Mouse (Mus musculus) cerebellum, adult (tissue): ENCODE results near the gene Trip10.
A peak's percentile ranks its signal among the peaks of the same experiment; 100 is the strongest.

Source experiments
- ATAC-seq: cut with Nextera tagmentation; 2 replicates; pipeline ENCODE4 v1.9.2; 2017; ENCODE audit warnings: mild to moderate bottlenecking, moderate library complexity, mixed read lengths; ENCODE audit not compliant: insufficient number of reproducible peaks, low FRiP score, low TSS enrichment

Trip10 gene

GRCm38 (mm10) chr17:57234254-57234928 lies 14.9 kb upstream of the Trip10 start:
- no peak for ATAC-seq

- no peak for ATAC-seq
Measured at GRCm38 (mm10) chr17:57235803-57236202, 13.5 kb upstream of the Trip10 start.

- no peak for ATAC-seq
Measured at GRCm38 (mm10) chr17:57237181-57237580, 12.1 kb upstream of the Trip10 start.

- ATAC-seq: no peak
Measured at GRCm38 (mm10) chr17:57243650-57244370, 5.4 kb upstream of the Trip10 start.

GRCm38 (mm10) chr17:57245311-57245929 lies 3.8 kb upstream of the Trip10 start:
- no peak for ATAC-seq

- no peak for ATAC-seq
Measured at GRCm38 (mm10) chr17:57246663-57247392, 2.4 kb upstream of the Trip10 start.

- ATAC-seq: peak; percentile 92
Measured at GRCm38 (mm10) chr17:57247393-57248200, 1.7 kb upstream of the Trip10 start.

- peak; percentile 65 for ATAC-seq
Measured at GRCm38 (mm10) chr17:57248201-57248699, 1.0 kb upstream of the Trip10 start, which contains the start of gene Gpr108. Gpr108 (minus strand) TSS chr17:57248446.

- no peak for ATAC-seq
Measured at GRCm38 (mm10) chr17:57248771-57249170, 484 bp upstream of the Trip10 start.

GRCm38 (mm10) chr17:57250461-57251160 lies 1.4 kb downstream of the Trip10 start:
- no peak for ATAC-seq

GRCm38 (mm10) chr17:57251431-57251830 lies 2.2 kb downstream of the Trip10 start:
- ATAC-seq: no peak

- no peak for ATAC-seq
Measured at GRCm38 (mm10) chr17:57253306-57253705, 4.1 kb downstream of the Trip10 start.

GRCm38 (mm10) chr17:57255354-57255753 lies 6.1 kb downstream of the Trip10 start:
- ATAC-seq: no peak

- no peak for ATAC-seq
Measured at GRCm38 (mm10) chr17:57256921-57257485, 7.7 kb downstream of the Trip10 start.

GRCm38 (mm10) chr17:57258191-57258590 lies 8.9 kb downstream of the Trip10 start:
- ATAC-seq: no peak

- no peak for ATAC-seq
Measured at GRCm38 (mm10) chr17:57259742-57260141, 10.5 kb downstream of the Trip10 start.

GRCm38 (mm10) chr17:57260351-57260750 lies 11.1 kb downstream of the Trip10 start:
- no peak for ATAC-seq

- ATAC-seq: no peak
Measured at GRCm38 (mm10) chr17:57261286-57261685, 12.0 kb downstream of the Trip10 start.

- no peak for ATAC-seq
Measured at GRCm38 (mm10) chr17:57261796-57262195, 12.5 kb downstream of the Trip10 start.
